Mouse (Mus musculus): ENCODE data around the gene Sec22a.

- no peak for TF ChIP-seq POLR2A (IDR thresholded peaks at IDR 0.05; ENCODE audit: borderline replicate concordance, control insufficient read depth, low read depth, low read length)
- no peak for TF ChIP-seq CTCF (IDR thresholded peaks at IDR 0.05; ENCODE audit: control insufficient read depth, insufficient read depth, low read length)
These were observed 92.8 kb downstream of the Sec22a start for GRCm38 (mm10) chr16:35270945-35271344.

Measured in bone marrow, adult 2 months (tissue).